Mouse (Mus musculus) adrenal gland, postnatal 14 days (tissue): ENCODE measurements around the gene Cpsf7. TPM values are rescaled to one million over a fixed set of nuclear protein-coding genes. Genes with fewer than 3 reads are reported as not detected.
"Not testable (repeated sequence)": the region's sequence is repeated elsewhere in the genome, so short reads cannot be mapped to it uniquely, and the experiment has no call there.

Experiments
- DNase-seq: peaks from one replicate; pipeline ENCODE4 v3.0.0; 2021; ENCODE audit warnings: mixed read lengths
- long read RNA-seq, 2 experiments: library from polyadenylated mRNA; stranded (forward); transcript quantifications; one replicate each; pipeline ENCODE4 v2.0.0; 2021
- total RNA-seq: library from RNA; stranded (reverse); gene quantifications from 2 replicates; pipeline ENCODE4 v1.2.3, GENCODE M21; 2021

Cpsf7 gene
- total RNA-seq, result 52.9 and 67.6 TPM in 2 replicates
- long read RNA-seq, experiment 1, partial matches to known transcripts, result 10 of 19 reads
- long read RNA-seq, experiment 1, other reads (novel, unspliced or antisense), result 7 of 19 reads
- long read RNA-seq, experiment 2, transcript Cpsf7-201 (10 exons, 3,500 nt), result major isoform, 5 of 21 reads
- long read RNA-seq, experiment 2, partial matches to known transcripts, result 10 of 21 reads
- long read RNA-seq, experiment 2, other reads (novel, unspliced or antisense), result 6 of 21 reads

DNA sequence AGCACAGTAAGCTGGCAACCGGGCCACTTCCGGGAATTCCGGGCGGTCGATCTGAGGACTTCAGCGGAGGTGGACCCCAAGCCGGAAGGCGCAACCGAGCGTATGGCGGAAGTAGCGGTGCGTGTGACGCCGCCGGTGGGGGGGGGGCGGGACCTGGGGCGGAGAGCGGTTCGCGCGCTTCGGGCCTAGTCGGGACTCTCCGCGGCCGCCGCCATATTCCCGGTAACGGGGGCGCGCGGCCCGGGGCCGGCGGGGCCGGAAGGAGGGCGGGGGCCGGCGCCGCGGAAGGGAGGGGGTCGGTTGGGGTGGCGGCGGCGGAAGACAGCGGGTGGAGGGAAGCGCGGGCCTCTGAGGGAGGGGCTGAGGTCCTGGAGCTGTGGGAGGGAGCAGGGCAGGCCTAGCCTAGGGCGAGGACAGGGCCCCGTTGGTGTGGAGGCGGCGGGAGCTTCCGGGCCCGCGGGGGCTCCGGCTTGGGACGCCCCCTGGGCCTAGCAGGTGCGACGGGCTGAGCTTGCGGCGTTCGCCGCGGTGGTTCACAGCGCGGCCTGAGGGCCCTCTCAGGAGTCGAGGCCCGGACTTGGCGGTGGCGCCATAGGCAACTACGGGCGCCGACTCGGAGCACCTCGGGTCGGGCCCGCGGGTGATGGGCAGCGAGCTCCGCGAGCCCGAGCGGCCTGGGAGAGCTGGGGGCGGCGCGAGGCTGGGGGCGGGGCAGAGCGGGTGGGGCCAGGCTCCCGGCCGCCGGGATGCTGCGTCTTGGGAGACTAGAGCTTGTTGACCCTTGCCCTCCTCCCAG is at the start of gene Cpsf7:
Cpsf7 (plus strand) TSS at position 161 of the 796 bp plus-strand sequence.
- DNase-seq, result peak; percentile 95

- no peak for DNase-seq
Observed at GRCm38 (mm10) chr19:10479541-10479940, 45.5 kb upstream of the Cpsf7 start.

- no peak for DNase-seq
Observed at GRCm38 (mm10) chr19:10482703-10483102, 42.4 kb upstream of the Cpsf7 start, which contains the start of gene Ppp1r32. Ppp1r32 (minus strand) TSS chr19:10482928.

- peak; percentile 71 for DNase-seq
Observed at GRCm38 (mm10) chr19:10486264-10486738, 38.8 kb upstream of the Cpsf7 start.

- peak; percentile 53 for DNase-seq
Observed at GRCm38 (mm10) chr19:10495670-10496069, 29.4 kb upstream of the Cpsf7 start.

DNA sequence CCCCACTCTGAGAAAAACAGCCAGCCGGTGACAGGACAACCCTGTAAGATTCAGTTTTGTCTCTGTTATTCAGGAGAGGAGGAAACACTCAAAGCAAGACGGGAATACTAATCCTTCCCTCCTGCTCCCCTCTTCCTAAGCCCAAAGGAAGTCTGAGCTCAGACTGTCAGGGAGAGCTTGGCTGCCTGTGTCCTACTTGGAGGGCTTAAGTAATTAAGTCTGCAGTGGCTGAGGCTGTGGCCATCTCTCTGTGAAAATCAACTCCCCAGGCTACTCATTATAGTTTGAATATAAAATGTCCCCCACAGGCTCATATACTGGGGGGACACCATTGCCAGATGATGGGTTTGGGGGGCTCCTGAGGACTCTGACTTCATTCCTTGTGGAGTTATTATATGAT is 28.1 kb upstream of the Cpsf7 start:
- DNase-seq, result no peak

DNA sequence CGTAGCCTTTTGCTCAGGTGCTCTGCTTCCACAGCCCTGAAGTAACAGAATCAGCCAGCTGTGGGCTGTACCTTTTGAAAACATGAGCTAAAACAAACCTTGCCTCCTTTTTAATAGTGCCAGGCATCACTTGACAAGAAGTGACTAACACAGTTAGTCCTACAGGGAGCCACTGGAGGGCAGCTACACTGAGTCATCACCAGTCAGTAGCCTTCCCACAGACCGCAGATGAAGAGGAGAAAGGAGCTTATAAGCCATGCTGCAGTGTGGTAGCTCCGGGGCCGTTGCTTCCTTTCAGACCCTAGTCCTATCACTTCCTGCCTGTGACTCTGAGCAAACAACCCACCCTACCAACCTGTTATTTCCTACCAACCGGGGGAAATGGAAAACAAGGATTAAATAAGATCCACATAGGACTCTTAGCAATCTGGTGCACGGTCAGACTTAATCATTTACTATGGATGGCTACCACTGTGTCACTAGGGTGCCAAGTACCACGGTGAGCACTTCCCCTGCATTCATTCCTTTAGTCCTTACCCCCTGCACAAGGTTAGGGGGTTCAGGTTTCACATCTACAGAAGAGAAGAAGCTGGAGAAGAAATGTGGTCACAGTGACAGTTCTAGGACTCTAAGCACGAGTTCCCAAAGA is 27.4 kb upstream of the Cpsf7 start:
- DNase-seq, result peak; percentile 52

DNA sequence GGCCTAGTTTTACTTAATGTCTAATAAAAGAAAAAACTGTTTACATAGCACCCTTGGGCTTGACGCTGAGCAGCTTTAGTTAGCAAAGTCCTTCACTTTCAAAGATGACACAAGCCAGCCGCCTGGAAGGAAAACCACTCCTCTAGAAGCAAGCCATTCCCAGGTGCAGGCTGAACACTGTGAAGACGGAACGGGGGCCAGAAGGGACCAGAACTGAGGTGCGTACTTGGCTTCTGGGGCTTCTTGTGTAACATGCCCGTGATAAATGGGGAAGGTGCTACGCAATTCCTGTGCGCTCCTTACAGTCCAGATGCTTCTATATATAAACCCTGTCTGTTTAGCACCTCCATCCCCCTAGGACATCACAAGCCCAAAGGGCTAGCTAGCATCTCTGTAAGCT is 24.5 kb upstream of the Cpsf7 start:
- DNase-seq, result no peak

- DNase-seq, result peak; percentile 74
Observed at GRCm38 (mm10) chr19:10502571-10502970, 22.5 kb upstream of the Cpsf7 start.

GRCm38 (mm10) chr19:10510759-10511330 is 14.2 kb upstream of the Cpsf7 start:
- DNase-seq, result no peak

DNA sequence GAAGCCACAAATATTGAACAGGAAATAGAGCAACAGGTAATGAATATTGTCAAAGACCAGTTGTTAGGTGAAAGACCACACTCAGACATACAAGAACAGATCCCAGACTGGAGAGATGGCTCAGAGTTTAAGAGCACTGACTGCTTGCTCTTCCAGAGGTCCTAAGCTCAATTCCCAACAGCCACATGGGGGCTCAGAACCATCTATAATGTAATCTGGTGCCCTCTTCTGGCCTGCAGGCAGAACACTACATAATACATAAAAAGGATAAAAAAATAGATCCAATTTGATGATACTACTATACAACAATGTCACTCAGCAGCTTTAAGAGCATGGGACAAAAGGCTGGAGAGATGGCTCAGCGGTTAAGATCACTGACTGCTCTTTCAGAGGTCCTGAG is 4.7 kb upstream of the Cpsf7 start:
- DNase-seq, result peak; percentile 31

DNA sequence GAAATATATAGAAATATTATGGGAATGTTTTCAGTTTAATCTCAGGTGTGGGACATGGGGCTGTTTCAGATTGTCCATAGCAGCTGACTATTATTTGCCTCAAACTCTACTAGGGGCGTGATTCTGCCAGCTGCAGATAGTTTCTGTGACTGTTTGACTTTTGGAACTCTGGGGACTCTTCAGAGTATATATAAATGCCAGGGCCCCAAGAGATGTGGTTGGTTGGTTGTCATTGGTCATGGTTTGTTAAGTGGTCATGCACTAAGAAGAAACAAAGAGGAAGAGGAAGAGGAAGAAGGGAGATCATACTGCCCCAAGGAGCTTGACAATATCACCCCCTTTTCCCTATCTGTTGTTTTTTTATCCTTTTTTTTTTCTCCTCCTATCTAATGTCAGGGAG is 3.1 kb upstream of the Cpsf7 start:
- DNase-seq, result no peak

DNA sequence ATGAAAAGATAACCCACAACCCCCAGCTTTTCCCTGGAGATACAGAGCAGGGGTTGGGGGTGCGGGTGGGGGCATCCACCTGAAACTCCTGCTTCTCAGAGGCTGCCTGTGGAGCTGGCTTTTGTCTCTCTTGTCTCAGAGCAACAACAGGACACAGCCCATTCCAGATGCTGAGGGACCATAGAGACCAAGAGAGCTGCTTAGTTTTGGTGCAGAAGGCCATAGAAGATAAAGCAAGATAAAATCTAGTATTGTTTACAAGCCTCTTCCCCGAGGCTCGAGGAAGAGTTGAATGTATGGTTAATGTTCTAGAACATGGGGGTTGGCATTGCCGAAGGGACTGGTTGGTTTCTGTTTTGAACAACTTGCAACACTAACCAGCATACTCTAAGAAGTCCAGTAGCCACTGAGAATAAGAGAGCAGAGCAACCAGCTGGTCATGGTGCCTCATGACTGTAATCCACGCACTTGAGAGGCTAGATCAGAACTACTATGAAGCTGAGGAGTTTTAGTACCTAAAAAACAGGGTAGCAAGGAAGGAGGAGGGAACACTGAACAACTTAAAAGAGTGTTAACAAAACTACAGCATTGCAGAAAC is 1.5 kb upstream of the Cpsf7 start:
- no peak for DNase-seq

GRCm38 (mm10) chr19:10524784-10525105 is 321 bp upstream of the Cpsf7 start:
- DNase-seq, result no peak

DNA sequence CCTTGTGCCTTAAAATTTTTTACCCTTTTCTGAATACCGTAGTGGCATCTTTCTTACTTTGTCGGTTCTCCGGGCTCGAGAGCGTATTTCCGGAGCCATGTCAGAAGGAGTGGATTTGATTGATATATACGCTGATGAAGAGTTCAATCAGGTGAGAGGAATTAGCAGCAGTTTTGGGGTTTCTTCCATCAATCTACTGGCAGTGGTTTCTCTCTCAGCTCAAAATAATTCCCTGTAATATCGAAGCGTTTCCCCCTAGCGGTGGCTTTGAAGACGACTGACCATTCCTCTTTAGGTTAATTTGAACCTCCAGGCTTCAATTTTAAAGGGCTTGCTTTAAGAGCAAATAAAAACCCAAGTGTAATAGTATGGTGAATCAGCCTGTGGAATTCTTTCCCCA is 844 bp downstream of the Cpsf7 start, which contains the start of gene Sdhaf2:
Sdhaf2 (minus strand) TSS at position 233 of the 400 bp plus-strand sequence.
- DNase-seq, result peak; percentile 55

GRCm38 (mm10) chr19:10530082-10530481 is 5.0 kb downstream of the Cpsf7 start:
- DNase-seq, result no peak

DNA sequence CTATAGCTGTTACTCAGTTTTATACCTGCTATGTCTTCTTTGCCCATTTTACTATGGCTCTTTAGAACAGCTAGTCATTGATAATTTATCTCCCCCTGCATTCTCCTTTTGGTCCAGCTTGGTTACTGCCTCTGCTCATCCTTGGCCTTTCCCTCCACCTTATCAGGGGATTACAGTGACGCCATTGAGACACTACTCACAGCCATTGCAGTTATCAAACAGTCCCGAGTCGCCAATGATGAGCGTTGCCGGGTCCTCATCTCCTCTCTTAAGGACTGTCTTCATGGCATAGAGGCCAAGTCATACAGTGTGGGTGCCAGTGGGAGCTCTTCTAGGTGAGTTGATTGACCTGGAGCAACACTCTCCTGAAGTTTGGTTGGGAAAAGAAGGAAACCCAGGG is 14.4 kb downstream of the Cpsf7 start:
- no peak for DNase-seq

DNA sequence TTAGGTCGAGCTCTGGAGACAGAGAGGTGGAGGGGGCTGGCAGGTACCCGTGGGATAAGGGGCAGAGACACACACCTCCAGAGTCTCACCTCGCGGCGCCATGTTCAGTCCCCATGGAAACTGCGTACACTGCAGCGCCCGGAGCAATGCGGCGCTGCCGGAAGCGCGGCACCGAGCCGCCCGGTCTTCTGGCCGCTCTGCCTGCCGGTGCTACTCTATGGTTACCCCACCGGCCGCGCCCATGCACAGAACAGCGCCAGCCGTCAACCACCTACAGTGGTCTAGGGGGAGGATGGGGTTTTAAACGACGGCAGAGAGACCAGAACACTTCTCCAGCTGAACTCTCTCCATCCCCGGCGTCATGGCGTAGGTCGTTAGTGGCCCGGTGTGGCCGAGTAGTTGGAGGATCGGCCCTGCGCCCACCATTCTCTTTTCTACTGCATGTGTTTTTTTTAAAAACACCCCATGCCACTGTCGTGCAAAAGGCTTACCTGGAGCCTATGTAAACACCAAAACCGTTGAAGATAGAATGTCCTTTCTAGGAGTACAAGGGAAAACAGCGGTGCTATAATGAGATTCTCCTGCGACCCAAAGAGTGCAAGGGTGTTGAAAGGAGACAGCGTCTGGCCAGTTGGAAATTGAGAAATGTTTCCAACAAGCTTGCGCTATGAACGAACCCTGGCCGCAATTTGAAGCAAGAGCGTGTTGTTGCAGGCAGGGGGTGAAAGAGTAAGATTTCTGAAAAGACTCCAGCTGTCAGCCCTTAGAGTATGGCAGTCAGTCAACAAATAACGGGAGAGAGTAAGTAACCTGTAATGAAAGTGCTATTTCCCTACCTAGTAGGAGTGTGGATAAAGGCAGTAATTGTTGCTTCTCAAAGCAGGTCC is 30.8 kb downstream of the Cpsf7 start, which contains the start of gene Tmem216:
Tmem216 (minus strand) TSS at position 615 of the 887 bp plus-strand sequence.
- peak; percentile 92 for DNase-seq

GRCm38 (mm10) chr19:10557001-10557400 is 31.9 kb downstream of the Cpsf7 start:
- DNase-seq, result no peak

DNA sequence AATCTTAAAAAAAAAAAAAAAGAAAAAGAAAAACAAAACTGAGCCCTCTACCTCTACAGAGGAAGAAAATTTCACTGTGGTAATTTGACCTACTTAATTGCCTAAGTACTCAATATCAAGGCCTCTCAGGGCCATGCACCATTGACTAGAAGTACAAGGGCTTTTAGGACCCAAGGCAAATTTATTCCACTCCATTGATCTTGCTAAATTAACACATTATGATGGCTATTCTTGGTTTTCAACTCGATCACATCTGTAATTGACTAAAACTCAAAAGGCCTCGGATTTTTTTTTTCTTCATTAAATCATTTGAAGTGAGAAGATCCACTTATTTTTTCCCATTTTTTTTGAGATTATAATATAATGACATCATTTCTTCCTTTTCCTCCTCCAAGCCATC is 32.4 kb downstream of the Cpsf7 start:
- DNase-seq, result no peak

DNA sequence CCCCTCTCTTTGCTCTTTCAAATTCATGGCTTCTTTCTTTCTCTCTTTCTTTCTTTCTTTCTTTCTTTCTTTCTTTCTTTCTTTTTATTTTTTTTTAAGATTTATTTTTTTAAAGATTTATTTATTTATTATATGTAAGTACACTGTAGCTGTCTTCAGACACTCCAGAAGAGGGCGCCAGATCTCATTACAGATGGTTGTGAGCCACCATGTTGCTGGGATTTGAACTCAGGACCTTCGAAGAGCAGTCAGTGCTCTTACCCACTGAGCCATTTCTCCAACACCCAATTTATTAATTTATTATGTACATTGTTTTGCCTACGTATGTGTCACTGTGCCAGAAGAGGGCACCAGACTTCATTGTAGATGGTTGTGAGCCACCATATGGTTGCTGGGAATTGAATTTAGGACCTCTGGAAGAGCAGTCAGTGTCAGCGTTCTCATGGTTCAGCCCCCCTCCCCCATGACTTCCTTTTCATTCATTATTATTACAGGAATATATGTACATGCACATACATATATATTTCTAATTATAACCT is 32.8 kb downstream of the Cpsf7 start:
- DNase-seq, result not testable (repeated sequence)
